Mouse (Mus musculus) adipocyte (in vitro differentiated cells): ENCODE results near the gene Cnn2.
A peak's percentile ranks its signal among the peaks of the same experiment; 100 is the strongest.

ENCODE experiments used
- DNase-seq: peaks from one replicate; pipeline ENCODE4 v3.0.0-alpha.2; 2016; ENCODE audit warnings: low spot score

Gene Cnn2

GRCm38 (mm10) chr10:79991099-79991498 is 2.7 kb downstream of the Cnn2 start:
- no peak for DNase-seq

DNA sequence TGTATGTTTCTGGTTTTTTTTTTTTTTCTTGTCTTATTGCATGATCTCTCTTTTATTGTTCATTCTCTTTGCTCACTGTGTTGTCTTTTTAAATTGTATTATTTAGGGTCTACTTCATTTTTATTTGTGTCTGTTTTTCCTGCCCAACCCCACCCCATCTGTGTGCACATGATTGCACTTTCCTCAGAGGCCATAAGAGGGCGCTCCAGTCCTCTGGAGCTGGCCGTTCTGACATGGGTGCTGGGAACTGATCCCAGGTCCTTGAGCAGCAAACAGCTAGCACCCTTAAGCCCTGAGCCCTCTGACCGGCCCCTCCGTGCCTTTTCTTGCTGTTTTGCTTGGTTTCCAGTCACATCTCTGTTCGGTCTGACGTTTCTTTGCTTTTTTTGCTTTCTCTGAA is 3.2 kb downstream of the Cnn2 start:
- DNase-seq: no peak

DNA sequence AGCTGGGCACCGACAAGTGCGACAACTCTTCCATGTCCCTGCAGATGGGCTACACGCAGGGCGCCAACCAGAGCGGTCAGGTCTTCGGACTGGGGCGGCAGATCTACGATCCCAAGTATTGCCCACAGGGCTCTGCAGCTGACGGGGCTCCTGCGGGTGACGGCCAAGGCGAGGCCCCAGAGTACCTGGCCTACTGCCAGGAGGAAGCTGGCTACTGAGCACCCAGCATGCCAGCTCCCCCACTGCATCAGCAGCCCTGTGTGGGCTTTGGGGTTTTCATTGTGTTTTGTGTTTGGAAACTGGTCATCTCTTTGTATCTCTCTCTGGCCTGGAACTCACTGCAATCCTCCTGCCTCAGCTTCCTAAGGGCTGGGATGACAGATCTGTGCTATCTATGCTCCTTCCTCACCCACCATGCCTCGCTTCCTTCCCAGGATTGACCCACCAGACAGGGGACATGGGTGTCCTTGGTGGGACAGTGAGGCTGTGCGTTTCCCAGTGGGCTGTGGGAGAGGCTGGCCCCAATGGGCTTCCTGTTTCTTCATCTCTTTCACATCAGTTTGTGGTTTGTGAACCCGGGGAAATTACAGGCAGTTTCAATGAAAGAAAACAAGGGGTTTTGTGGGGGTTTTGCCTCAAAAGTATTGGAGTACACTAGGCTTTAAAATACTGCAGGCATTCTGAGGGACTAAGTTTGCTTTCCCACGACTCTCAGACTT is 6.2 kb downstream of the Cnn2 start:
- no peak for DNase-seq

DNA sequence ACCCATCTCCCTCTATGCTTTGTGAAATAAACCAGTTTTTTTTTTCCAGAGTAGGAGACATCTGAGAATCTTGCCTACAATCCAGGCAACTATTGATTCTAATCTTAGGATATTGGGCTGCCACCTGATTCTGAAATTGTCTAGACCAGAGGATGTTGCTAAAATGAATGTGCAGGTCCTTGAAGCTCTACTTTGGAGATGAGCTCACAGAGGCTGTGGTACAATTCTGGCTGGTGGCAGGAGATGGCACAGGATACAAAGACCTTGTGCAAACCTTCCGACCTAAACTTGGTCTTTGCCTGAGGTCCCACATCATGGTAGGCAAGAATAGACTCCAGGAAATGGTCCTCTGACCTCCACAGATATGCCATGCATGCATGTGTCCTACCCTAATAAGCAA is 7.3 kb downstream of the Cnn2 start:
- DNase-seq: no peak

GRCm38 (mm10) chr10:79996272-79997033 is 8.1 kb downstream of the Cnn2 start, which contains the start of gene Abca7:
Abca7 (plus strand) TSS chr10:79996494.
- peak; percentile 95 for DNase-seq

DNA sequence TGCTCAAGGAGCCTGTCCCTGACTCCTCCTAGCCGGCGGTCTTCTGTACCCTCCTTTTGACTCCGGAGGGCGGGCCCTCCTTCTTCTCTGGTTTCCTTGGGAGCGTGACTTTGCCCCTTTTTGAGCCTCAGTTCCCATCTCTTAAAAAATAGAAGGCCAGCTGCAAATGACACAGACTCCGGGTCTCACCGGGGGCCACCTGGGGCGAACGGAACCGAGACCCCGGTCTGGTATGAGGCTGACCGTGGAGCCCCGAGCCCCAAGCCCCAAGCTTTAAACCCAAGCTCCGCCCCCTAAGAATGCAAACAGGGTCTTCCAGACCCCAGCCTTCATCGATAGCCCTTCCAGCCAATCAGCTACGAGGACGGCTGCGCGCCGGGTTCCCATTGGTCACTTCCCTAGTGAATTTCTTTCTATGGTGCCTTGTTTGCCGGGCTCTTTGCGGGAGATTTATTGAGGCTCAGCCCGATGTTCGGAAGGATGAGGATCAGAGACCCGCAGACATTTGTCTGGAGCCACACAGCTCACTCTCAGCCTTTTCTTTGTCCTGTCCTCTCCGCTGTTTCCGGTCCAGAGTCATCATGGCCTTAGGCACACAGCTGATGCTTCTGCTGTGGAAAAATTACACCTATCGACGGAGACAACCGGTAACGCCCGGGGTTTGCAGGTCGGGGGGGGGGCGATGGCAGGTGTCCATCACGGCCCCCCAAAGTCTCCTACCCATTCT is 8.8 kb downstream of the Cnn2 start:
- peak; percentile 30 for DNase-seq

DNA sequence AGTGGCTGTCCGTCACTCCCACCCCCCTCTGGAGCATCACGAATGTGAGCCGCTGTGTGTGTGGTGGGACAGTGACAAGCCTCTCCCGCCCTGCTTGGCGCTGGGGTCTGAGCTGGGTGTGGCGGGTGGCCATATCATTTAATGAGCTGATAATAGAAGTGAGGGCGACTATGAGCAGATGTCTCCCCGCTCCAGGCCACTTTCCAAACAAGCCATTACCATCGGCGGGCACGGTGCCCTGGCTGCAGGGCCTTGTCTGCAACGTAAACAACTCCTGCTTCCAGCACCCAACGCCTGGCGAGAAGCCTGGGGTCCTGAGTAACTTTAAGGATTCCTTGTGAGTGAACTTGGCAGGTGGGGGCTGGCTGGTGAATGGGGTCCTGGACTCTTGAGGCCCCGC is 9.4 kb downstream of the Cnn2 start:
- DNase-seq: no peak

DNA sequence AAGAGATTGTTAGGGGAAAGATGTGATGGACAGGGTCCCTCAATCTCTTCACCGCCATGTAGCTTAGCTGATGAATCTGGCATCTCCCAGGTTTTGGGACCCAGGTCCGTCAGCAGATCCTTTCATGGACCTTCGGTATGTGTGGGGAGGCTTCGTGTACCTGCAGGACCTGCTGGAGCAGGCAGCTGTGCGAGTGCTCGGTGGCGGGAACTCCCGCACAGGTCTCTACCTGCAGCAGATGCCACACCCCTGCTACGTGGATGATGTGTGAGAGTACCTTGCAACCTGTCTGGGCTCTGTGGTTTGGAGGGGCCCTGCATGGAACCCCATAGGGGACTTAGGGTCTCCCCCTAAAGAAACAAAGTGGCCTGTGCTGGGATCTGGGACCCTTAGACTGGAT is 13.6 kb downstream of the Cnn2 start:
- no peak for DNase-seq

DNA sequence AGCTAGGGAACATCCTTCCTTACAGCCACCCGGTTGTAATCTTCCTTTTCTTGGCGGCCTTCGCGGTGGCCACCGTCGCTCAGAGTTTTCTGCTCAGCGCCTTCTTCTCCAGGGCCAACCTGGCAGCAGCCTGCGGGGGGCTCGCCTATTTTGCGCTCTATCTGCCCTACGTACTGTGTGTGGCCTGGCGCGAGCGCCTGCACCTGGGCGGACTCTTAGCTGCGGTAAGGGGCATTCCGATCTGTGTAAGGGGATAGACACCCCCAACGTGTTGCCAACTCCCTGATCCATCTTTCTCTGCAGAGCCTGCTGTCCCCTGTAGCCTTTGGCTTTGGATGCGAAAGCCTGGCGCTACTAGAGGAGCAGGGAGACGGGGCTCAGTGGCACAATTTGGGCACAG is 14.4 kb downstream of the Cnn2 start:
- DNase-seq: no peak

DNA sequence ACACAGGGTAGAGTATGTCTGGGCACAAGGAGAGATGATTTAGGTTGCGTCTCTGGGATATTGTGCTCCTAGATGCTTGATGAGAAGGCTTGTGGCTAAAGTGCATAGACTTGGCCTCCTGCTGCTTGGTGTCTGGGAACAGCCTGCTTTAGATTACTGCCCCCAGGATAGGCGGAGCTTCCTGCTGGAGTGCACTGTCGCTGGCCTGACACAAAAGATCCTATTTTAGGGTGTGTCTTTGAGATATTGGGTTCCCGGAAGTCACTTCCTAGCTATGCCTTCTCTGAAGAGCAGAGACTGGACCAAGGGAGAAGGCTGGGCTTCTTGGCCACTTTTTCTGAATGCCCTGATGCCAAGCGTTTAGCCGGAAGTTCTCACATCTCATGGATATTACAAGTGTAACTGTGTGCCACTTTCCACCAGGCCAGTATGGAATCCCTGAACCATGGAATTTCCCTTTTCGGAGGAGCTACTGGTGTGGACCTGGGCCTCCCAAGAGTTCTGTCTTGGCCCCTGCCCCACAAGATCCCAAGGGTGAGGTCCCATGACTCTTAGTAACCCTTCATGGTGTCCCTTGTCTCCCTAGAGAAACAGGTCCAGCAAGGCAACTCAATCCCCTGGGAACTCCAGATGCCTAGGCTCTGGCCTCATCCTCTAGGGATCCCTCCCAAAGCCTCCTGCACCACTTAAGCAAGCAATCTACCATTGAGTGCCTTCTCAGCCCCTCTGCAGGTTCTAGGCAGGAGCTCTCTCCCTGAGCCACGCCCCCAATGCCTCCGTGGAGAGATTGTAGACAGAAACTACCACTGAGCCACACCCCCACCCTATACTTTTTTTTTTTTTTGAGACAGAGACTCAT is 15.2 kb downstream of the Cnn2 start:
- DNase-seq: no peak

- no peak for DNase-seq
Observed at GRCm38 (mm10) chr10:80004233-80004705, 15.9 kb downstream of the Cnn2 start.

DNA sequence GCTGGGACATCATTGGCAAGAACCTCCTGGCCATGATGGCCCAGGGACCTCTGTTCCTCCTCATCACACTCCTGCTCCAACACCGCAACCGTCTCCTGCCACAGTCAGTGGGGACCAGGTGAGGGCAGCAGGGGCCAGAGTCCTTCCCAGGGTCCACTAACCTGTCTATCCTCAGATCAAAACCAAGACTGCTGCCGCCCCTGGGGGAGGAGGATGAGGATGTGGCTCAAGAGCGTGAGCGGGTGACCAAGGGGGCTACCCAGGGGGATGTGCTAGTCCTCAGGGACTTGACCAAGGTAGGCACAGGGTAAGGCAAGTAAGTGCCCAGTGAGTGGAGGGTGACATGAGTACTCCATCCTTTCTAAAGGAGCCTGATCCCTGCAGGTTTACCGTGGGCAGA is 23.4 kb downstream of the Cnn2 start:
- no peak for DNase-seq

GRCm38 (mm10) chr10:80013609-80014008 is 25.2 kb downstream of the Cnn2 start:
- no peak for DNase-seq

DNA sequence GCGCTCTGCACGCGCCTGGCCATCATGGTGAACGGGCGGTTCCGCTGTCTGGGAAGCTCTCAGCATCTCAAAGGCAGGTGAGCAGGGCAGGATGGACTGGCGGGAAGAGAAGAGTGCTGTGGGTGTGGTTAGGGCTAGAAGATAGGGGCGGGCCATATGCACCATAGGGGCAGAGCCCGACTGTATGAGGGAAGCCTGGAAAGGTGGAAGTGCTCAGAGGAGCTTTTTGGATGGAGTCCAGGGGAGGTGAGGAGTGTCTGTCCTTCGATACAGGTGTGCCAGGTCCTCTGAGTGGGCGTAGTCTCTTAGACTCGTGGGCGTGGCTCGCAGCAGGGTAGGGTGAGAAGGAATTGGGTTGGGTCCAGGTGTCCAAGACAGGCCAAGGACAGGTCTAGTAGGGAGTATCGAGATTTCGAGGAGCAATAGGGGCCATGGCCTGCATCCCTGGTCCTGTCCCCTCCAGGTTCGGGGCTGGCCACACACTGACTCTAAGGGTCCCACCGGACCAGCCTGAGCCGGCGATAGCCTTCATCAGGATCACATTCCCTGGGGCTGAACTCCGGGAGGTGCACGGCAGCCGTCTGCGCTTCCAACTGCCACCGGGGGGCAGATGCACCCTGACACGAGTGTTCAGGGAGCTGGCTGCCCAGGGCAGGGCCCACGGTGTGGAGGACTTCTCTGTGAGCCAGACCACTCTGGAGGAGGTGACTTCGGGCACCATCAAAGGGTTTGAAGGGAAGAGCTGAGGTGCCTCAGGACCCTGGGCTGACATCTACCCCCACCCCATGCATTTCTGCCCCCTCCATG is 26.3 kb downstream of the Cnn2 start:
- no peak for DNase-seq

GRCm38 (mm10) chr10:80015583-80015982 is 27.2 kb downstream of the Cnn2 start:
- no peak for DNase-seq

GRCm38 (mm10) chr10:80016511-80016910 is 28.1 kb downstream of the Cnn2 start, which contains the start of gene Arhgap45:
Arhgap45 (plus strand) TSS chr10:80016653.
- no peak for DNase-seq

- DNase-seq: no peak
Observed at GRCm38 (mm10) chr10:80016931-80017330, 28.5 kb downstream of the Cnn2 start.

DNA sequence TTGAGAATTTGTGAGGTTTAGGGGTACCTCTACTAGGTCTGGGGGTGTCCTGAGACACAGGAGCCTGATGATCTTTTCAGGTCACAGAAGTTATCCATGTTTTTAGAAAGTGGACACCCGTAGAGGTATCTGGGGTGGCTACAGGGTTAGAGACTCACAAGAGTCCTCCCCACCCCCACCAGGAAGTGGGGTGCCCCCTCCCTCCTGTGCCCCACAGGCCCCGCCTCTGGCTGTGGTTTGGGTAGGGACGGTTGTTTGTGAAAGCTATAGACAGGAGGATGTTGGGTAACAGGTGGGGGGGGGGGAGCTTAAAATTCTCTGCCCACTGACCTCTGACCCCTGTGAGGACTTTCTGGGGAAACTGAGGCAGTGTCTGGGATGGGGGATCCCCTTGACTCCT is 29.0 kb downstream of the Cnn2 start:
- DNase-seq: no peak

GRCm38 (mm10) chr10:80017771-80018170 is 29.4 kb downstream of the Cnn2 start:
- DNase-seq: no peak

GRCm38 (mm10) chr10:80018739-80019297 is 30.4 kb downstream of the Cnn2 start:
- no peak for DNase-seq
